Mouse (Mus musculus) bone marrow, adult 2 months (tissue): ENCODE data around the gene Leap2.

Experiments used
- CTCF ChIP-seq: fragments of 200-500 bp; IDR thresholded peaks from 2 replicates; pipeline ENCODE4 v1.5.1; 2011; ENCODE audit warnings: low read length, control low read depth; ENCODE audit not compliant: control insufficient read depth, insufficient read depth
- POLR2A ChIP-seq: fragments of 200-500 bp; IDR thresholded peaks from 2 replicates; pipeline ENCODE4 v1.6.1; 2011; ENCODE audit warnings: low read depth, mild to moderate bottlenecking, control low read depth, low read length, borderline replicate concordance; ENCODE audit not compliant: control insufficient read depth

DNA sequence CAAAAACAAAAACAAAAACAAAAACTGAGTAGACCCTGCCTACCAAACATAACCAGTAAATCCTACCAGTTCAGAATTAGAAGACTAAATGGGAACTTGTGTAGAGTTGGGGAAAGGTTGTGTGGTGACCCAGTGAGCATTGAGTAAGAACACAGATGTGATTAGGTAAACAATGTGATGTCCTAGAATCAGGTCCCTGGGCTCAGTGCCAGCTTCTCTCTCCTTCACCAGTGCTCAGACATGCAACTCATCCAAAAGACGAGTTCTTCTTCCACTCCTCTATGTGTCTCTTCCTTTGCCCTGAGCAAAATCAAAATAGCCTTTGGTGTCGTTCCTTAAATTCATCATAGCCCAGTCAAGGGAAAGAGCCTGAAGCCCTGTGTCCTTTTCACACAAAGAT is 1.9 kb upstream of the Leap2 start:
- TF ChIP-seq CTCF, result no peak
- no peak for TF ChIP-seq POLR2A
